8 mouse cellular contexts compared by ENCODE assay signal in genomic region chr17:44105287-44106138, GRCm38 (mm10). TPM values are rescaled to one million over a fixed set of nuclear protein-coding genes. Genes with fewer than 3 reads are reported as not detected.
DNase-seq lines count a peak whose midpoint lies in the region; ATAC-seq lines count a peak whose summit lies in the region.

TSS of gene Enpp4 (minus strand) at chr17:44105809.

- DNase-seq in ZHBTc4 (ENCODE audit: low read depth, low spot score), result peak; percentile 96
- DNase-seq in cerebellum, postnatal 4 days (ENCODE audit: low spot score in 2 of 2), result peak; percentile 67 to 77
- DNase-seq in gastrocnemius, adult 18-20 months (ENCODE audit: low spot score), result peak; percentile 93
- DNase-seq in left cerebral cortex, adult 18-20 months (ENCODE audit: low spot score in 2 of 2), result peak; percentile 91 to 93
- DNase-seq in lung, postnatal 4 days, result peak; percentile 93 to 96
- DNase-seq in retina, postnatal 1 day, result peak; percentile 92
- DNase-seq in thymus, postnatal 4 days, result peak; percentile 92

- peak; percentile 99 for ATAC-seq in hindbrain, embryonic 15.5 days (ENCODE audit: low FRiP score, low read depth)

- H3K9me3 ChIP-seq in hindbrain, embryonic 15.5 days, result no peaks in the 10 kb centered on the region

- peak within 1 kb of the TSS; percentile 75 for H3K27ac ChIP-seq in hindbrain, embryonic 15.5 days (replicated peaks)

- peak within 1 kb of the TSS; percentile 93 for H3K4me2 ChIP-seq in hindbrain, embryonic 15.5 days

- no peaks in the 10 kb centered on the region for H3K36me3 ChIP-seq in hindbrain, embryonic 15.5 days

- H3K4me3 ChIP-seq in hindbrain, embryonic 15.5 days, result peak within 1 kb of the TSS; percentile 85

- H3K9ac ChIP-seq in hindbrain, embryonic 15.5 days, result peak within 1 kb of the TSS; percentile 70

- no peaks in the 10 kb centered on the region for H3K27me3 ChIP-seq in hindbrain, embryonic 15.5 days

- H3K4me1 ChIP-seq in hindbrain, embryonic 15.5 days (replicated peaks), result peaks cover 9% of the 10 kb centered on the region

- under 1% methylated on average over 75 of the region's 76 CpGs for WGBS in hindbrain, embryonic 15.5 days

RNA-seq across cellular contexts. Expression of gene Enpp4, which starts in this region (rescaled TPM):
- total RNA-seq in gastrocnemius, adult 18-20 months (2021), result 10 to 100 TPM; 39.7 to 40.3 TPM
- polyA plus RNA-seq in hindbrain, embryonic 15.5 days (2015; fragmentation: Nextera tagmentation; extraction: Ambion mirVana), result 5.4 TPM in 2 replicates
- total RNA-seq in left cerebral cortex, adult 18-20 months (2021), result 10 to 100 TPM; 15.2 to 17.0 TPM

Comparison
In these comparisons a context has a peak if more than half of its experiments do, and no peak if none do; other contexts are left out.
1. Peak in every context shown above with its lines: DNase-seq, ATAC-seq, H3K4me3 ChIP-seq and H3K27ac ChIP-seq.